Mouse (Mus musculus) heart, adult 18-20 months (tissue): Measurements from ENCODE around the gene Mrpl22. TPM values are rescaled to one million over a fixed set of nuclear protein-coding genes. Genes with fewer than 3 reads are reported as not detected.
A peak's percentile ranks its signal among the peaks of the same experiment; 100 is the strongest.
"Not testable (repeated sequence)": the region's sequence is repeated elsewhere in the genome, so short reads cannot be mapped to it uniquely, and the experiment has no call there.

ENCODE experiments used
- DNase-seq, 2 experiments: peaks; one replicate each; pipeline ENCODE4 v3.0.0; 2021 to 2022; ENCODE audit warnings: mixed read lengths in 1 of 2
- total RNA-seq, 2 experiments: library from RNA; stranded (reverse); gene quantifications; 2 replicates each; pipeline ENCODE4 v1.2.3; 2021

The Mrpl22 gene
- total RNA-seq, 2 experiments from 2014 or later, result 51.2 to 53.4 TPM

DNA sequence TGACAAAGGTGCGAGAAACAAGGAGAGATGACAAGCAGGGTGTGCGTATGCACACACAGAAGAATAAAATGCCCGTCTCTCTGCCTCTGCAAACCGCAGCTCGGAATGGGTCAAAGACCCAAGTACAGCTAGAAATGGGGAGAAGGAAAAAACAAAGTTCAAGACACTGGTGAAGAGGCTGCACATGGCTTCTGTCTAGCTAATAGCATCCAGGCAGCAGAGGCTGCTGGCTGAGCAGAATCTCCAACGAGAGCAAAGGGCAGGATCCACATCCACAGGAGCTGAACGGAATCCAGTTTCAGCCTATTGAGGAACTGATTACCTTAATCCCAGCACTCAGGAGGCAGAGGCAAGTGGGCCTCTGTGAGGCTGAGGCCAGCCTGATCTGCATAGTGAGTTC is 9.3 kb downstream of the Mrpl22 start:
- no peak for DNase-seq

DNA sequence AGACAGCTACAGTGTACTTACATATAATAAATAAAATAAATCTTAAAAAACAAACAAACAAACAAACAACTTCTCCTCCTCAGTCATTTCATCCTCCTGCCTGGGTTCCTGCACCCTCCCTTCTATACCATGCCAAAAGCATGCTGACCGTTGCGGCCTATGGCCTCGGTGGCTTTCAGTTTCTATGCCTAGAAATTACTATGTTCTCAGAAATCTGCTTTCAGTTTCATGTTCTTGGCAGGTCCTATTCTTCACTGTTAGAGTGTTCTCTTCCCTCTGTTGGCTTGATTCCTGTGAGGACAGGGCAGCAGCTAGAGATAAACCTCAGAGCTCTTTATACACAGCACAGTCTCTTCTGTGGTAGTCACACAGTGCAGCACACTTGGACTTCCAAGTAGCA is 12.1 kb downstream of the Mrpl22 start:
- DNase-seq, result peak; percentile 45 to 47

DNA sequence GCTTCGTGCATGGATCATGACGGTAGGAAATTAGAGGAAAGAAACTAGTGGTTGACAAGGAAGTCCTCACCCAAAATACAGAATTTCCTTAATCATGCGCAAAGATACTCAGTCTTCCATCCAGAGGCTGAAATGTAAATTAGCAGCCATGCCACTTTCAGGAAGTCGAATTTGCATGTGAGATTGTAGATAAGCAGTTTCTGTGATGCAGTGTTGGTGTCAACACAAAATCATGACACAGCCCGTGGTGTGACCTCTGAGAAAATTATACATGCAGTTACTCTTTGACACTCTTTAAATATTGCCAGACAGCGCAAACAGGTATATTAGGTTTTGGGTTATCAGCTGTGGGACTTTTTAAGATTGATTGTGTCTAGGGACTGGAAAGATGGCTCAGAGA is 18.2 kb downstream of the Mrpl22 start:
- no peak for DNase-seq

DNA sequence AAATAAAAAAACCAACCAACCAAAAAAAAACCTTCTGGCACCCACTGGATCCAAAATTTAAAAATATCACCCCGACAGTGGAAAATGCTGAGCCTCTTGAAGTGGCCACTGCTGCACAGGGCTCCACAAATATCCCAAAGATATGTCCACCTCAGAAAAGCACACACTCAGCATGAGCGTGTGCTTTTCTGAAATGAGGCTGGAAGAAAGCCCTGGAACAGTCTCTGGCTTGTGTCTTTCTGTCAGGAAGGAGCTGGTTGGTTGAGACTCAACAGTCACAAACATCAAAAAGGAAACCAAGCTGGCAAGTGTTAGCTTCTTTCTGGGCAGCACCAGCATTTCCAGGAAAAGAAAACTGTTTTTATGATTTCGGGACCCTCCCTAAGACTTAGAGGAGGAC is 21.9 kb downstream of the Mrpl22 start:
- peak; percentile 63 to 73 for DNase-seq

DNA sequence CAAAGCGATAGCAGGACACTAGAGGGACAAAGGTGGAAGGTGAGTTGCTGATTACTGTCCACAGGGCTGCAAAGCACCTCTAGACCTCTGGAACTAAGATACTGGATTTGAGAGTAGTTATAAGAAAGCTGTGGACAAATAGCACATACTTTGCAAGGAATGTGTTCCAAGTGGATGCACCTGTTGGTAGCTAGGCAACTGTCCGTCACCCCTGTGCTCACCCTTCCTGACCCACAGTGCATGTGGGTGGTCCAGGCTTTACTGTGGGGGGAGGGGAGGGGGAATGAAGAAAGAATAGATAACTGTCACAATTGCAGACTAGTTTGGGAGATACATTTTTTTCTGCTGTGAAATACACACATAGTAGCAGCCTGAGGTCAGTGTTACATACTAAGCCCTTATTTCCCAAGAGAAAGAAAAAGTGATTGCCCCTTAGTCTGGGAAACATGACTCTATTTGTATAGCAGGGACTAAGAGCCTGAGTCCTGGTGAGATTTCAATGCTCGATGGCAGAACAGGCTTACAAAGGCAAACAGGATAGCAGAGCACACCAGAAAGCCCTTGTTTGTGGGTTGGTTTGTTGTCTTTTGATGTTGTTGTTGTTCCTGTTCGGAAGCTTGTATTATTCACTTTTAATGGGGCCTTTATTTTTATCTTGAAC is 22.5 kb downstream of the Mrpl22 start:
- no peak for DNase-seq

DNA sequence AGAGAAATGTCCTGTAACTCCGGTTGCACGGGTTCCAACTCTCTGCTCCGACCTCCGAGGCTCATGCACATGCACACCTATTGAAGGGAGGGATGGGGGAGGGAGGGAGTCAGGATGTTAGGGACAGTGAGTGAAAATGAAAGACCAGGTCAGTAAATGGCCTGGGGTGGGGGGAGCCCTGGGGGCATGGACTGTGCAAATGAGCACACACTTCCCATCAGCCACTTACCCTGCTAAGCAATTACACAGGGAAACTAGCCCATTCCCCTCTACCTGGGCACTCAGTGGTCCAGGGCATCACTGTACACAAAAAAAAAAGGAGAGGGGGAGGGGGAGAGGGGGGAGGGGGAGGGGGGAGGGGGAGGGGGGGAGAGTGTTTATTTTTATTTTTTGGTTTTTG is 27.2 kb downstream of the Mrpl22 start:
- no peak for DNase-seq

DNA sequence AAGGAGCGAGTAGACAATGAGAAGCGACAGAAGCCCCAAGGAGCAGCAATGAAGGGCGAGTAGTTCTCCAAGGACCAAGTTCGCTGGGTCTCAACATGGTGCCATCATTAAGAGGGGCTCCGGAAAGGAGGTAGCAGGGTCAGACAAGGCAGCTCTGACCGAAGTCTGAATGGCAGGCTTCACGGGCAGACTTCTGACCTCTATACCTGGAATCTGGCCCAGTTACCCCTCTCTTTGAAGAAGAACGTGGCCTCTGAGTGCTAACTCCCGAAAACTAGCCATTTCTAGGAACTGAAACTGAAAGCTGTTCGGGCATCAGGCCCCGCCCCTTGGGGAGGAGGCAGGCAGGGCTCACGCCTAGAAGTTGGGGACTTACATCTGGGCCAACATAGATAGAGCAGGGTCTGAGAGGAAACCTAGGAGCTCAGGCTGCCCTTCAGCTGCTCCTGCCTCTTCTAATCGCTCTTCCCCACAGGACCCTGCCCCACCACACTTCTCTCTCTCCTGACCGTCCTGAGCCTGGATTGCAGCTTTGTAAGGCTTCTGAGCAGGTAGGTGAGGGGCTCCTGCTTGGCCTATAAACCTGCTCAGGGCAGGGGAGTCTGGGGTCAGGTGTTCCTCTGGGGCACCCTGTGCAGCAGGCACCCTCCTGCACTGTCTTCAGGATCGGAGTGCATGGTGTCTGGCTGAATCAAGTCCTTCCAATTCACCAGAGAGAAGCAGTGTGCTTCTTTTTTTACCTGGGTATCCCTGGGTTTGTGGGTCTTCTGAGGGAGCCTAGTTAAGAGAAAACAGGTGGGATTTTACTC is 28.0 kb downstream of the Mrpl22 start, which contains the start of the genes Igtp and Irgm2:
TSS of gene Igtp (plus strand) at position 328 of the 809 bp plus-strand sequence.
TSS of gene Irgm2 (plus strand) at position 390 of the 809 bp plus-strand sequence.
- DNase-seq, result peak; percentile 92

DNA sequence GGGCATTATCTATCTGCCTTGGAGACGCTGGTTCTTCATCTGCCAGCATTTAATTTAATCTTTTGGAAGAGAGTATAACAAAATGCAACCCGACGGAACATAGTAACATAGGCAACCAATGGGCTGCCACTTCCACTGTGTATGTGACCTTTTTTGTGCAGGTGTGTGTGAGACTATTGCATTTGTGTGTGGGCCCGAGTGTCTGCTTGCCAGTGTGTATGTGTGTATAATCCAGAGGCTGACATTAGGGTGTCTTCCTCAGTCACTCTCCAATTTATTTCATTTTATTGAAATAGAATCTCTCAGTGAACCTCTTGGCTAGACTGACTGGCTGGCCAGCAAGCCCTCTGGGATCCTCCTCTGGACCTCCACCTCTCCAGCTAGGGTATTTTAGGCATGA is 28.8 kb downstream of the Mrpl22 start:
- no peak for DNase-seq

DNA sequence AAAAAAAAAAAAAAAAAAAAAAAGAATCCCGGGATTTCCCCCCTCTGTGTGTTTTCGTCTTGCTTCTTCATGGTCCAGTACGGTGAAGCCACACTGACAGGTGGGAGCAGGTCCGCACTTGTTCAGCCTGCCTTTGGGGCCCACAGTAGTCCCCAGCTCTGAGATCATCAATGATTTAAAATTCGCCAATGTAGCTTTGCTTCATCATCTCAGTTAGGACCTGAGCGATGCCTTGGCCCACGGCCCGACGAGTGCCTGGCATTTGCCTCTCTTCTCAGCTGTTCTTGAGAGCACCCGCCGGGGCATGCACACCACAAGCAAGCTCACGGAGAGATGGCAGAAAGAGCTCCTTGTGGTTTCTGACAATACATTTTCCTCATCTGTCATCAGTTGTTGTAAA is 29.6 kb downstream of the Mrpl22 start:
- DNase-seq, result no peak

DNA sequence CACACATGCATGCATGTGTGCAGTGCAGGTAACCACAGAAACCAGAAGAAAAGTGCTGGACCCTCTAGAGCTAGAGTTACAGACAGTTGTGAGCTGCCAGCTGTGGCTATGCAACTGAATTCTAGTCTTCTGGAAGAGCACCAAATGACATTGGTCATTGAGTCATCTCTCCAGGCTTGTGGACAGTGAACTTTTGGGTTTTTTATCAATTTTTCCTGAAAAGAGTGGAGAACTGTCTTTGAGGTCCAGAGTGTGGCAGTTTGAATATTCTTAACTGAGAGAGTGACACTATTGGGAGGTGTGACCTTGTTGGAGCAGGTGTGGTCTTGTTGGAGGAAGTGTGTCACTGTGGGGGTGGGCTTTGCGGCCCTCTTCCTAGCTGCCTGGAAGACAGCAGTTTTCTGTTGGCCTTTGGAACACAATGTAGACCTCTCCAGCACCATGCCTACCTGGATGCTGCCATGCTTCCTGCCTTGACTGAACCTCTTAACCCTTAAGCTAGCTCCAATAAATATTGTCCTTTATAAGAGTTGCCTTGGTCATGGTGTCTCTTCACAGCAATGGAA is 38.9 kb downstream of the Mrpl22 start:
- DNase-seq, result no peak

DNA sequence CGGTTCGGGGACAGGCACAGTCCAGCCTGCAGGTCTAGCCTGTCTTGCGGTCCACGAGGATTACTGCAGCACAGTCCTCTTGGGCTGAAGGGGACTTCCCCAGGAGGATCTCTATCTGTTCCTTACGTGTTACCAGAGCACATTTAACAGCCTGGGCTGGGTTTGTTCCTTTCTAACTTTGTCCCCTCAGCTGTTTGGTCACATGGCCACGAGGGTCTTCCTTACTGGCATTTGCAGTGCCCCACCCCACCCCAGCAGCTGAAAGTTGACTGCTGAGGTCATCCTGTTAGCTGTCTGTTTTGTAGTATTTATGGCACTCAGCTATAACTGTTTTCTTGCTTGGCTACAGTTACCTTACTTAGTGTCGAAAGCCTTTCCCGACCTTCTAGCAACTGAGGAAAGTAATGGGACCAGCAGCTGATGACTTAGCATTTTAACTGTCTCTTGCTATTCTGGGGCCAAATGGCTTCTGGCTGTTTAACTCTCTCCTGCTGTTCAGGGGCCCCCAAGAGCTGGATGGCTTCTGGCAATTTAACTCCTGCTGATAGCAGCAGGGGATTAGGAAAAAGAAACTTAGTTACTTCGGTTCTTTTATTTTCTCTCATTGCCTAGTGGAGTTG is 39.7 kb downstream of the Mrpl22 start:
- no peak for DNase-seq

DNA sequence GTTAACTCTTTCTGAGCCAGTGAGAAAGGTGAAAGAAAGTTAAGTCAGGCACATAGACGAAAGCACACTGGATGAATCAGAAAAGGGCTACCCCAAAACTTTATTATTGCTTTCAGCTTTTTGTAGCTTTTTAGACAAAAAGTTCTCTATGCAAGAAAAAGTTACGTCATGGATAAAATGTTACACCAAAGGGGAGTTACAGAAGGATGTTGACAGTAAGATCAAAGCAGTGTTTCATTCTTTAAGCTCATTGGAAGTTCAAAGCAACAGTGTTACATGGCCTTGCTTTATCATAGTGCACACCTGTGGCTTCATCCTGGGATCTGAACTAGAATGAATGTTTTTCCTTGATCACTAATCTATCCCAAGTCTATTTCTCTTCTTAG is 40.2 kb downstream of the Mrpl22 start:
- no peak for DNase-seq

DNA sequence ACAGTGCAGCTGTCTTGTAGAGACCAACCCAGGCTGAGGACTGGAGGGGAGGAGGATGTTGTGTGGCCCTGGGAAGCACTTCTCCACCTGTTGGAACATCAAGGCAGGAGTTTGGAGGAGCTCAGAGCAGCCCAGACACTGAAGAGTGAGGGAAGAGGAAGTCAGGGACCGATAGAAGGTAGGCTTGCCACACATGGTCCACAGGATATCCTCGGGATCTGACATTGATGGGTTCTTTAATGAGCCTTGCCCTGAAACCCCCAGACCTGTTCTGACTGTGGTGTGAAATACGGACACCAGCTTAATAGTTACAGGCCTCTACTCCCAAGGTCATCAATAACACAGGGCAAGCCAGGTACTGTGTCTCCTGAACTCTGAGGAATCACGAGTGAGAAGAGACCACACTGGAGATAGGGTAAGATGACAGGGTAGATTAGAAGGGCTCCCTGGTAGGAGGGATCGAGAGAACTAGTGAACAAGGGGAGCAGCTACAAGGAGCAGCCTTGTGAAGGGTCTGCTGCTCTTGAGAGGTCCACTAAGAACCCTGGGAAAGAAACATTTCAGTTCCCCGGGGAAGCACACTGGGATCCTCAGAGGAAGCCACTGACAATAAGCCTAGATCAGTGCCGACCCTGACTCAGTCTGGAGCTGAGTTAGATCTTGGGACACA is 42.3 kb downstream of the Mrpl22 start:
- no peak for DNase-seq

DNA sequence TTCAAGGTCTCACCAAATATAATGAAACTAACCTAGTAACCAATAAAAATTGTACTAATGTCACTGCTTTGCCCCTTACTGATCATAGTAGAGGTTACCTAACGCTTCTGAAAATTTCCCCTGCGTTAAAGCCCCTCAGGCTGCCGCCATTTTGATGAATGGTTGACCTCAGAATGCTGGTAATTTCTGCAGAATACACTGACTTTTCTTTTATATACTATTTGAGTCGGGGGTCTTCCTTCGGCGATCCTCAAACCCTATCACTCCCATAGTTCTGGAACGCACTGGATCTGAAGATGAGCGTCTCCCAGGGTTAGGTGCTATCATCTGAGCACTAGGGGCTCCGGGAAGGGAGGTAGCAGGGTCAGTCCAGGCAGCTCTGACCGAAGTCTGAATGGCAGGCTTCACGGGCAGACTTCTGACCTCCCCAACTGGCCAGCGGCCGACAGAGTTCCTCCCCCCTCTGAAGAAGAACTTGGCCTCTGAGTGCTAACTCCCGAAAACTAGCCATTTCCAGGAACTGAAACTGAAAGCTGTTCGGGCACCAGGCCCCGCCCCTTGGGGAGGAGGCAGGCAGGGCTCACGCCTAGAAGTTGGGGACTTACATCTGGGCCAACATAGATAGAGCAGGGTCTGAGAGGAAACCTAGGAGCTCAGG is 43.1 kb downstream of the Mrpl22 start:
- peak; percentile 93 to 96 for DNase-seq

DNA sequence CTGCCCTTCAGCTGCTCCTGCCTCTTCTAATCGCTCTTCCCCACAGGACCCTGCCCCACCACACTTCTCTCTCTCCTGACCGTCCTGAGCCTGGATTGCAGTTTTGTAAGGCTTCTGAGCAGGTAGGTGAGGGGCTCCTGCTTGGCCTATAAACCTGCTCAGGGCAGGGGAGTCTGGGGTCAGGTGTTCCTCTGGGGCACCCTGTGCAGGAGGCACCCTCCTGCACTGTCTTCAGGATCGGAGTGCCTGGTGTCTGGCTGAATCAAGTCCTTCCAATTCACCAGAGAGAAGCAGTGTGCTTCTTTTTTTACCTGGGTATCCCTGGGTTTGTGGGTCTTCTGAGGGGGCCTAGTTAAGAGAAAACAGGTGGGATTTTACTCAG is 43.6 kb downstream of the Mrpl22 start:
- DNase-seq, result not testable (repeated sequence)

DNA sequence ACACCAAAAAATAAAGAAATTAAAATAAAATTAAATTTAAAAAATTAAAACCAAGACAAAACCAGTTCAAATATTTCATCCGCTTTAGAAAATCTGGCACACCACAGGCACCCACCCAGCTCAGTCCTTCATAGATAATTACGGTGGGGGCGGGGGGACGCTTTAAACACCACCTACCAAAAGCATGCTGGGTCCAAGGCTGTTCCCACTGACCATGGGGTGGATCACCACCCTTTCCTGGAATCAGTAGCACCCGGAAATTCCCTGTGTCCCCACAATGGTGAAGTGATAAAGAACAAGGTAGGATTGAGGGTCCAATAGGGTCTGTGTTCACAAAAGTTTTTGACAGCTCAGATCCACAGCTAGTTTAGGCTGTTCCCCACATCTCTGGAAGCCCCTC is 44.4 kb downstream of the Mrpl22 start:
- no peak for DNase-seq

DNA sequence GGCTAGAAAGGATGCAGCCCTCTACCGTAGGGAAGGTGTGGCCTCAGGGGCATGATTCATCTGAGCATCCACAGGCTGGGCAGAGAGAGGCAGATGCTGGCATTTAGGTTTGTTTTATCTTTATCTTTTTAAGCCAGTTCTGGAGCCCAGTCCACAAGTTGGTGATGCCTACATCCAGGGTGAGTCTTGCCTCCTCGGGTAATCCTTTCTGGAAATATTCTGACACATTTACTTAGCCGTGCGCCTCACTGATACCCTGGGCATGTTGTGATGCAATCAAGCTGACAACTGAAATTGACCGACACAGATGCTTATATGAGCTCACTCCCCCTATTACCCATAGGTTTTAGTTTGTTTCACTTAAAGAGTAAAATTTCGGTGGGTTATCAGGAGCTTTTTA is 45.4 kb downstream of the Mrpl22 start:
- no peak for DNase-seq

DNA sequence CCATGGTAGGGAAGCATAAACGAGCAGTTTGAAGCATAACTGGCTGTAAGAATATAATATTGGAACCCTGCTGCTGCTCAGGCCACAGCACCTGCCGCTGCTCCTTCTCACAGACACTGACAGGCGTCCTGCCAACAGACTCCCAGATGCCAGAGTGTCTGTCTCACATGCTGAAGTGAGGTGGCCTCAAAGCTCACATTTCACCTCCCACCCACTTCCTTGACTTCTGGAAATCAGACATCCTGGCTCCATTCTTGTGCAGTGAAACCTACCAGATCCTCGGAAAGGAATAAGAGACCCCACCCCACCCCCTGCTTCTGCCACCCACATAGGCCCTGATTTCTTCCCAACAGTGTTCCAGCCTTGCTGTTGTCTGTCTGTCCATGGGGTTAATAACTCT is 52.3 kb downstream of the Mrpl22 start:
- DNase-seq, result peak; percentile 58 to 68

DNA sequence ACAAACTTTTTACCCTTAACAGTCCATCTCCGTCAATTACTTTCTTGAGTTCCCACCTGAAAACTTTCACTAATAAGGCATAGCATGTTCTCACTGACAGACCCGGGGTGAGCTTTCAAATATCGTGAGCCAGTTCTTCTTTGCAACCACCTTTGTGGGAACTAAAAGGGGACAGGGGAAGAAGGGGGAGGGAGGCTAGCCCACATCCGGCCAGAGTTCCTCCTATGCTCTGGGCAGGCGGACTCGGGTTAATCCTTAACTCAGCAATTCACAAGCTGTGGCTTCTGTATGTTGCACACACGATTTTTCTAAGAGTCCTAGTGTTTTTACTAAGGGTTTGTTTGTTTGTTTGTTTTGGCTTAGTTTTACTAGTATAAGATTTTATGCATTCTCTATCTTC is 52.9 kb downstream of the Mrpl22 start:
- DNase-seq, result peak; percentile 38 to 71

DNA sequence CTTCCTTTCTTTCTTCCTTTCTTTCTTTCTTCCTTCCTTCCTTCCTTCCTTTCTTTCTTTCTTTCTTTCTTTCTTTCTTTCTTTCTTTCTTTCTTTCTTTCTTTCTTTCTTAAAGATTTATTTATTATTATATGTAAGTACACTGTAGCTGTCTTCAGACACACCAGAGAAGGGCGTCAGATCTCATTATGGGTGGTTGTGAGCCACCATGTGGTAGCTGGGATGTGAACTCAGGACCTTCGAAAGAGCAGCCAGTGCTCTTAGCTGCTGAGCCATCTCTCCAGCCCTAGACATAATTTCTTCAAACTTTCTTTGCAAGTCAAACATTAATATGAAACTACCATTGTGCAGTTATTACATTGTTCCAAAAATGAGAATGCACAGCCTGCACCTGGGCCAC is 53.4 kb downstream of the Mrpl22 start:
- not testable (repeated sequence) for DNase-seq

DNA sequence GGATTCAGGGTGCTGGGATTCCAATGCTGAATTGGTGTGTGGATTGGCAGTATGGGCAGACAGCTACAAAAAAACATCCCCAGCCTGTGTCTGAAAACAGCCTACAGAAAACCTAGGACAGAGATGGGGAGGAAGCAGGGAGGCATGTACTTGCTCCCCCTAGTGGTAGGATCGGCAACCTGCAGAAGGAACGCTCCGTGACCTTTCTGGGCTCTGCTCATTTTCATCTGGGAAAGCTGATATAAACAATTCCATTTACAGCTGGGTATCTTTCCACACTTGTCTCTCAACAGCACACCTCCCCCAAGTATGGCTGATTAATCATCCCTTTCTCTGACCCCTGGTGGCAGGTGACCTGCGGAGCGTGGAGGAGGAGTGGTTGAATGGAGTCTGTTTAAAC is 54.2 kb downstream of the Mrpl22 start:
- peak; percentile 80 to 89 for DNase-seq

DNA sequence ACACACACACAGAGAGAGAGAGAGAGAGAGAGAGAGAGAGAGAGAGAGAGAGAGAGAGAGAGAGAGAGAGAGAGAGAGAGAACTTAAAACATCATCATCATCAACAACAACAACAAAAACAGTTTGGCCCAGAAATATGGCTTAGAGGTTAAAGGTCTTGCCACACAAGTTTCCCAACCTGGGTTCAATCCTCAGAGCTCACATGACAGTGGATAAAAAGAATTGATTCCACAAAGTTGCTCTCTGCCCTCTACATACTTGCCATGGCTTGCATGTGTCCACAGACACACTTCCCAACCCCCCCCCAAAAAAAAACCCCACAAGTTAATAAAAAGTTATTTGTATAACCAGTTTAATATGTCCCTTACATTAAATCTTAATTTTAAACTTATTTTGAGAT is 55.0 kb downstream of the Mrpl22 start:
- DNase-seq, result no peak
